Mouse (Mus musculus) limb, embryonic 11.5 days (tissue): ENCODE data around the gene Hist1h2ag. TPM values are rescaled to one million over a fixed set of nuclear protein-coding genes. Genes with fewer than 3 reads are reported as not detected.

Experiments used
- microRNA-seq: library from miRNA; unstranded; fragments of <30 nt; microRNA quantifications from one replicate; pipeline ENCODE4, GENCODE M21; 2016
- polyA plus RNA-seq: library from polyadenylated mRNA; unstranded; fragments of >200 nt; fragmentation: Nextera tagmentation; extraction: Ambion mirVana; gene quantifications from 2 replicates; pipeline ENCODE4 v1.2.1, GENCODE M21; 2014

The Hist1h2ag gene
- polyA plus RNA-seq, 1 experiment from 2014 or later = 75.3 TPM

Small RNAs within 50 kb of the gene (microRNA-seq; reads per million reads assigned to microRNA genes)
- gene Gm26300 (not detected), gene Gm44390 (not detected), gene Gm44486 (not detected)

Other genes starting within 250 kb of the Hist1h2ag start
- 21.3 and 25.2 TPM in 2 replicates for gene Hist1h2bq, start 232.7 kb downstream of the Hist1h2ag start, polyA plus RNA-seq
- 2.5 and 3.6 TPM in 2 replicates for gene Hist1h2ao, start 232.5 kb downstream of the Hist1h2ag start, polyA plus RNA-seq
- gene Hist1h4m, start 231.2 kb downstream of the Hist1h2ag start, polyA plus RNA-seq = not detected in 2 replicates
- gene Hist1h4n, start 210.7 kb downstream of the Hist1h2ag start, polyA plus RNA-seq = 11.8 and 15.0 TPM in 2 replicates
- 6,460 and 6,662 TPM in 2 replicates for gene Hist1h2ap, start 209.4 kb downstream of the Hist1h2ag start, polyA plus RNA-seq
- gene Hist1h2br, start 209.2 kb downstream of the Hist1h2ag start, polyA plus RNA-seq = 21.5 and 24.2 TPM in 2 replicates
- 26.9 and 28.8 TPM in 2 replicates for gene Zfp184, start 97.8 kb downstream of the Hist1h2ag start, polyA plus RNA-seq
- 0.31 and 0.38 TPM in 2 replicates for gene Pom121l2, start 61.8 kb downstream of the Hist1h2ag start, polyA plus RNA-seq
- 0.20 and 0.21 TPM in 2 replicates for gene Prss16, start 33.2 kb downstream of the Hist1h2ag start, polyA plus RNA-seq
- 5.5 and 22.0 TPM in 2 replicates for gene Hist1h2ah, start 7.4 kb downstream of the Hist1h2ag start, polyA plus RNA-seq
- gene Hist1h2bk, start 7.1 kb downstream of the Hist1h2ag start, polyA plus RNA-seq = 13.8 and 14.0 TPM in 2 replicates
- 29.4 and 30.2 TPM in 2 replicates for gene Hist1h4i, start 1.6 kb downstream of the Hist1h2ag start, polyA plus RNA-seq
- gene Hist1h2bj, start 270 bp upstream of the Hist1h2ag start, polyA plus RNA-seq = 18.9 and 19.9 TPM in 2 replicates
- not detected in 2 replicates for gene Vmn1r188, start 41.5 kb upstream of the Hist1h2ag start, polyA plus RNA-seq
- not detected in 2 replicates for gene Vmn1r189, start 62.9 kb upstream of the Hist1h2ag start, polyA plus RNA-seq
- not detected in 2 replicates for gene Vmn1r191, start 141.0 kb upstream of the Hist1h2ag start, polyA plus RNA-seq
- gene Vmn1r192, start 148.2 kb upstream of the Hist1h2ag start, polyA plus RNA-seq = not detected in 2 replicates
- not detected in 2 replicates for gene Vmn1r193, start 180.2 kb upstream of the Hist1h2ag start, polyA plus RNA-seq
- gene Vmn1r194, start 201.3 kb upstream of the Hist1h2ag start, polyA plus RNA-seq = not detected in 2 replicates
- not detected in 2 replicates for gene Vmn1r195, start 227.6 kb upstream of the Hist1h2ag start, polyA plus RNA-seq
- not detected in 2 replicates for gene Vmn1r196, start 247.0 kb upstream of the Hist1h2ag start, polyA plus RNA-seq